Mouse (Mus musculus): ENCODE results near the gene Fkbp15. TPM values are rescaled to one million over a fixed set of nuclear protein-coding genes. Genes with fewer than 3 reads are reported as not detected.

Gene Fkbp15
- polyA plus RNA-seq, 1 experiment from 2014 or later: 18.1 TPM

DNA sequence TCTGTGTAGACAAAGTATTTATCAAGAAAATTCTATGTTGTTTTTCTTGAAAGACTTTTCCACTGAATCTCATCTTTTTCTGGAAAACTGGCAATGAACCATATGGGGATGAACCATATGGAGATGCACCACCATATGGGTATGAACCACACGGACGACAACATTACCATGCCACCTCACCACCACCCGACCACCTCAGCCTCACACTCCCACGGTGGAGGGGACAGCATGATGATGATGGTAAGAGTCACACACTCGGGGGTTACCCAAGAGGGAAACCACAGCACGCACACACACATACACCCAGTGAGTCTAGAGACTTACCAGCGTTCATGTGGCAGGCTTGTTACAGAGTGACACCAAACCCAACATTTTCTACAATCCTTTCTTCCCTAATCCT, 25.1 kb upstream of the Fkbp15 start:
- Histone ChIP-seq H3K9me3 (no peaks in the 10 kb centered on the region), H3K27ac (replicated peaks) (no peak overlapping the region), H3K36me3 (replicated peaks) (peaks cover 55% of the 10 kb centered on the region), H3K4me3 (no peak overlapping the region), H3K27me3 (replicated peaks; ENCODE audit: low read depth, poor library complexity, severe bottlenecking) (no peaks in the 10 kb centered on the region), H3K4me1 (no peaks in the 10 kb centered on the region)
- DNase-seq (ENCODE audit: low spot score): no peak
- 94% methylated on average over 7 of the region's 7 CpGs for WGBS

DNA sequence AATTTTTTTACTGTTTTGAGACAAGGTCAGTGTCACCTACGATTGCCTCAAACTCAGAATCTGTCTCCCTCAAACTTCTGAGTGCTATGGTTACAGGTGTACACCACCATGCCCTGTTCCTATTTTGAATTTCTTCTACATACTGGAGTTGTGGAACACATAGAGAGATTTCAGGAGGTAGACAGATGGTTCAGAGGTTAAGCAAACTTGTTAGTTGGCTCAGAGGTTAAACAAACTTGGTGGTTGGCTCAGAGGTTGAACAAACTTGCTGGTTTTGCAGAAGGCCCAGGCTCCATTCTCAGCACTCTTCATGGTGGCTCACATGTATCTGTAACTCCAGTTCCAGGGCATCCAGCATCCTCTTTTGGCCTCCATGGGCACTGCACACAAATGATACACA, 23.8 kb upstream of the Fkbp15 start:
- peaks cover 43% of the 10 kb centered on the region for H3K36me3 ChIP-seq (replicated peaks)
- H3K4me3 ChIP-seq: no peak overlapping the region
- H3K27me3 ChIP-seq (replicated peaks; ENCODE audit: low read depth, poor library complexity, severe bottlenecking): no peaks in the 10 kb centered on the region
- 85% methylated on average over 1 of the region's 1 CpGs for WGBS
- no peaks in the 10 kb centered on the region for H3K4me1 ChIP-seq
- DNase-seq (ENCODE audit: low spot score): no peak
- no peaks in the 10 kb centered on the region for H3K9me3 ChIP-seq
- no peak overlapping the region for H3K27ac ChIP-seq (replicated peaks)

- H3K36me3 ChIP-seq (replicated peaks): peaks cover 39% of the 10 kb centered on the region
- no peak overlapping the region for H3K27ac ChIP-seq (replicated peaks)
- H3K9me3 ChIP-seq: no peaks in the 10 kb centered on the region
- WGBS: 81% methylated on average over 7 of the region's 7 CpGs
- H3K4me1 ChIP-seq: no peaks in the 10 kb centered on the region
- DNase-seq (ENCODE audit: low spot score): no peak
- no peaks in the 10 kb centered on the region for H3K27me3 ChIP-seq (replicated peaks; ENCODE audit: low read depth, poor library complexity, severe bottlenecking)
- H3K4me3 ChIP-seq: no peak overlapping the region
Measured at GRCm38 (mm10) chr4:62383752-62384151, 23.4 kb upstream of the Fkbp15 start.

- WGBS: 90% methylated on average over 6 of the region's 6 CpGs
- no peak overlapping the region for H3K27ac ChIP-seq (replicated peaks)
- H3K36me3 ChIP-seq (replicated peaks): peaks cover 33% of the 10 kb centered on the region
- H3K4me1 ChIP-seq: no peaks in the 10 kb centered on the region
- no peaks in the 10 kb centered on the region for H3K9me3 ChIP-seq
- DNase-seq (ENCODE audit: low spot score): no peak
- H3K27me3 ChIP-seq (replicated peaks; ENCODE audit: low read depth, poor library complexity, severe bottlenecking): no peaks in the 10 kb centered on the region
- no peak overlapping the region for H3K4me3 ChIP-seq
Measured at GRCm38 (mm10) chr4:62383207-62383606, 22.9 kb upstream of the Fkbp15 start.

- DNase-seq (ENCODE audit: low spot score): no peak
- Histone ChIP-seq H3K9me3 (no peaks in the 10 kb centered on the region), H3K36me3 (replicated peaks) (peaks cover 7% of the 10 kb centered on the region; the same call in 1 of the 2 replicates), H3K4me1 (no peaks in the 10 kb centered on the region), H3K4me3 (no peak overlapping the region), H3K27me3 (replicated peaks; ENCODE audit: low read depth, poor library complexity, severe bottlenecking) (no peaks in the 10 kb centered on the region), H3K27ac (replicated peaks) (no peak overlapping the region)
- 87% methylated on average over 9 of the region's 9 CpGs for WGBS
Measured at GRCm38 (mm10) chr4:62379724-62380381, 19.5 kb upstream of the Fkbp15 start.

GRCm38 (mm10) chr4:62376123-62376522, 15.8 kb upstream of the Fkbp15 start:
- 92% methylated on average over 2 of the region's 2 CpGs for WGBS
- Histone ChIP-seq H3K27ac (replicated peaks) (no peak overlapping the region), H3K36me3 (replicated peaks) (no peaks in the 10 kb centered on the region), H3K9me3 (no peaks in the 10 kb centered on the region), H3K4me1 (peaks cover 12% of the 10 kb centered on the region; the same call in 1 of the 2 replicates), H3K4me3 (no peak overlapping the region), H3K27me3 (replicated peaks; ENCODE audit: low read depth, poor library complexity, severe bottlenecking) (no peaks in the 10 kb centered on the region)
- no peak for DNase-seq (ENCODE audit: low spot score)

- no peak for DNase-seq (ENCODE audit: low spot score)
- peaks cover 12% of the 10 kb centered on the region; the same call in 1 of the 2 replicates for H3K4me1 ChIP-seq
- no peak overlapping the region for H3K4me3 ChIP-seq
- H3K27me3 ChIP-seq (replicated peaks; ENCODE audit: low read depth, poor library complexity, severe bottlenecking): no peaks in the 10 kb centered on the region
- 89% methylated on average over 4 of the region's 4 CpGs for WGBS
- H3K36me3 ChIP-seq (replicated peaks): no peaks in the 10 kb centered on the region
- no peaks in the 10 kb centered on the region for H3K9me3 ChIP-seq
- H3K27ac ChIP-seq (replicated peaks): no peak overlapping the region
Measured at GRCm38 (mm10) chr4:62374342-62374741, 14.0 kb upstream of the Fkbp15 start.

GRCm38 (mm10) chr4:62373668-62374067, 13.3 kb upstream of the Fkbp15 start:
- no peaks in the 10 kb centered on the region for H3K36me3 ChIP-seq (replicated peaks)
- no peaks in the 10 kb centered on the region for H3K9me3 ChIP-seq
- no peaks in the 10 kb centered on the region for H3K27me3 ChIP-seq (replicated peaks; ENCODE audit: low read depth, poor library complexity, severe bottlenecking)
- DNase-seq (ENCODE audit: low spot score): no peak
- H3K27ac ChIP-seq (replicated peaks): no peak overlapping the region
- H3K4me3 ChIP-seq: no peak overlapping the region
- WGBS: 87% methylated on average over 7 of the region's 7 CpGs
- H3K4me1 ChIP-seq: peaks cover 12% of the 10 kb centered on the region; the same call in 1 of the 2 replicates

DNA sequence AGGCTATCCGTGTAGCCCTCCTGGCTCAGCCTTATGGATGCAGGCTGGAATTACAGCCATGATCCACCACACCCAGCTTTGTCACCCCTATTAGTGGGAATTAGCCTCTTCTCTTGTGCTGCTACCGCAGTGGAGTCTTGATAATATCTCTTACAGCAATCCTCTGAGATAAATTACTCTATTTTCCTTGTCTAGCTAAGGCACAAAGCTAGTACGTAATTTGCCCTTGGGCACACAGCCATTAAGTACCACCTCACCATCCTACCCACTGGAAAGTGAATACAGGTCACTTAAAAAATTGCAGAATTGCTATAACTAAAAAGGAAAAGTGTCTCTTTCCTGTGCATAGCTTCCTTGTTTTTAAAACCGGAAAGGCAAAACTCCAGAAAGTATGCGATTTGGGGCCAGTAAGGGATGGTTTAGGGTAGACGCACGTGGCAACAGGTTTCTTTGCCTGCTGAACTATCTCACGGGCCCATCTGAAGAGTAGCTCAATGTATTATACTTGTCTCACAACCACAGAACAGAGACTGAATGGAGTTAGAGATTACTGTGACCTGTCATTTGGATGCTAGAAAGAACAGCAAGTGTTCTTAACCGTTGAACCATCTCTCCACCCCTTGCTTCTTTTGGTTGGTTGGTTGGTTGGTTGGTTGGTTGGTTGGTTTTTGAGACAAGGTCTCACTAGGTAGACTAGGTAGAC, 12.6 kb upstream of the Fkbp15 start:
- H3K9me3 ChIP-seq: no peaks in the 10 kb centered on the region
- 81% methylated on average over 9 of the region's 9 CpGs for WGBS

DNA sequence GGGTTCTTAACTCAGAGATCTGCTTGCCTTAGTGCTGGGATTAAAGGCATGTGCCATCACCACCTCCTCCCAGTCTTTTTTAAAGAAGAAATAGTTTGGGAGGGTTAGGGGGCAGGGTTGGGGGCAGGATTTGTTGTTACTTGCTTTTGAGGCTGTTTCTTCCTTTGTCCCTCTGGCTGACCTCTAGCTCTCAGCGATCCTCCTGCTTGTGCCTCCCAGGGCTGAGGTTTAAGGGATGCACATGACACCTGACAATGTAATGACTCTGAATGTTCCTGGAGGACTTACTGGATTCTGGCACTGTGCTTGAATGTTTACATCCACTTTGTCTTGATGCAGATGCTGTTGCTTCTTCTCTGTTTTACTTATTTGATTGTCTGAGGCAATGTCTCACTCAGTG, 12.1 kb upstream of the Fkbp15 start:
- Histone ChIP-seq H3K4me3 (no peak overlapping the region), H3K27ac (replicated peaks) (no peak overlapping the region), H3K9me3 (no peaks in the 10 kb centered on the region), H3K4me1 (peaks cover 12% of the 10 kb centered on the region; the same call in 1 of the 2 replicates), H3K27me3 (replicated peaks; ENCODE audit: low read depth, poor library complexity, severe bottlenecking) (no peaks in the 10 kb centered on the region), H3K36me3 (replicated peaks) (no peaks in the 10 kb centered on the region)
- DNase-seq (ENCODE audit: low spot score): no peak
- WGBS: 32% methylated on average over 1 of the region's 1 CpGs

More for the DNA sequence above, 12.6 kb upstream of the Fkbp15 start:
- no peaks in the 10 kb centered on the region for H3K36me3 ChIP-seq (replicated peaks)
- no peak for DNase-seq (ENCODE audit: low spot score)
- H3K27me3 ChIP-seq (replicated peaks; ENCODE audit: low read depth, poor library complexity, severe bottlenecking): no peaks in the 10 kb centered on the region
- H3K27ac ChIP-seq (replicated peaks): no peak overlapping the region
- H3K4me1 ChIP-seq: peaks cover 12% of the 10 kb centered on the region; the same call in 1 of the 2 replicates
- H3K4me3 ChIP-seq: no peak overlapping the region

DNA sequence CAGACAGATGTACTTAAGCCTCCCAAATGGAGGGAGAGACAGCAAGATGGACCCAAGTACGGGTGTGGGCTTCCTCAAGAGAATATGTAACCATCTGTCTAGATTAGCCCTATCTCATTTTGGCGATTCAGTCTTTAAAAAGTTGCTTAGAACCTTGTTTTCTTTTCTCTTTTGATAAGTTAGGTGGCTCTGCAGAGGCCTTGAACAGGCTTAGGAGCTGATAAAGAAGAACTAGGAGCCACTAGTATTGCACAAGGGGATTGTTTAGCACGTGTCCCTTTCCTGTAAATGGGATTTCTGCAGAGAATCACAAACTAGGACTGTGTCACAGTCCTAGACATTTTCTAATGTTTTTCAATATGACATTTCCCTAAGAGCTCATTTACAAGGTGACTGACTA, 8.7 kb upstream of the Fkbp15 start:
- H3K27me3 ChIP-seq (replicated peaks; ENCODE audit: low read depth, poor library complexity, severe bottlenecking): no peaks in the 10 kb centered on the region
- H3K36me3 ChIP-seq (replicated peaks): no peaks in the 10 kb centered on the region; the same call in 1 of the 2 replicates
- H3K4me3 ChIP-seq: no peak overlapping the region
- no peak for DNase-seq (ENCODE audit: low spot score)
- peaks cover 12% of the 10 kb centered on the region; the same call in 1 of the 2 replicates for H3K4me1 ChIP-seq
- H3K27ac ChIP-seq (replicated peaks): no peak overlapping the region
- no peaks in the 10 kb centered on the region for H3K9me3 ChIP-seq
- WGBS: 81% methylated on average over 3 of the region's 3 CpGs

DNA sequence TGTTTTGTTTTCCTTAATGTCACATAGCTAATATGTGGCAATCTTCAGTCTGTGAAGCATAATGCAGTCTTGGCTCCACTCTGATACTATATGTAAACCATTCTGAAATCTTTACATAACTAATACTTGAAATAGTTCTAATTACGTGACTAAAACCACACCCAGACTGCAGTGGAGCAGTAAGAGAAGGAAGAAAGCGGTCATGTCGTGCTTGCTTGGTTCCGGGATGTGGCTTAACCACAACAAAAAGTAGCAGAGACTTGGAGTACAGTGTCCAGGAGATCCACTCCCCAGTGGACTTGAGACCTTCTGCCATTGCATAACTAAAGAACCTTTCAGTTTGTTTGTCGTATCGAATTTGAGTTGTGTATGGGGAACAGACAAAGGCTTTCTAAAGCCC, 7.2 kb upstream of the Fkbp15 start:
- Histone ChIP-seq H3K9me3 (no peaks in the 10 kb centered on the region), H3K4me3 (no peak overlapping the region), H3K27me3 (replicated peaks; ENCODE audit: low read depth, poor library complexity, severe bottlenecking) (no peaks in the 10 kb centered on the region), H3K4me1 (peaks cover 9% of the 10 kb centered on the region; the same call in 1 of the 2 replicates), H3K36me3 (replicated peaks) (no peaks in the 10 kb centered on the region; the same call in 1 of the 2 replicates), H3K27ac (replicated peaks) (no peak overlapping the region)
- 88% methylated on average over 6 of the region's 6 CpGs for WGBS
- no peak for DNase-seq (ENCODE audit: low spot score)

- 83% methylated on average over 4 of the region's 4 CpGs for WGBS
- Histone ChIP-seq H3K9me3 (no peaks in the 10 kb centered on the region), H3K4me1 (peaks cover 8% of the 10 kb centered on the region), H3K4me3 (no peak overlapping the region), H3K27me3 (replicated peaks; ENCODE audit: low read depth, poor library complexity, severe bottlenecking) (no peaks in the 10 kb centered on the region), H3K36me3 (replicated peaks) (no peaks in the 10 kb centered on the region; the same call in 1 of the 2 replicates), H3K27ac (replicated peaks) (no peak overlapping the region)
- DNase-seq (ENCODE audit: low spot score): no peak
Measured at GRCm38 (mm10) chr4:62366291-62366690, 5.9 kb upstream of the Fkbp15 start.

All from embryonic facial prominence, embryonic 10.5 days (tissue).